Mouse (Mus musculus) lung, postnatal 0 days (tissue): Measurements from ENCODE around the gene Lyrm9.

Experiments used
- CTCF ChIP-seq: IDR thresholded peaks from 2 replicates; pipeline ENCODE4 v1.5.1; 2016; ENCODE audit warnings: antibody characterized with exemption, mild to moderate bottlenecking
- EP300 ChIP-seq: IDR thresholded peaks from 2 replicates; pipeline ENCODE4 v1.6.1; 2016; ENCODE audit warnings: antibody characterized with exemption, mild to moderate bottlenecking, control low read depth

DNA sequence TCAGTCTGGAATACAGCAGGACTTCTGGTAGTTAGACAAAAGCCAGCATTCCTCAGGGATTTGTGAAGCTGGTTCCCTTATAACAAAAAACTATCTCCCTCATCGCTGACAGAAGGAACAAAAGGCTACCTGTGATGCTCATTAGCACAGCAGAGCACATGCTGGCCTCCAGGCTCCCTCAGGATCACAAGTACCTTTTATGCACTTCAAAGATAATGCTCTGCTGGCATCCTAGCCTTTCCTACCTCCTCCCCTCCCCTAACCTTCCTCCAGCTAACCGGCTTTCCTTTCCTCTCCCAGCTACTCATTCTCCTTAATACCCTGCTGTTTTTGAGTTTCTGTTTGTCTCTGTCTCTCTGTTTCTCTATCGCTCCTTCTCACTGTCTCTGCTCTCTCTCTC lies 31.2 kb downstream of the Lyrm9 start:
- no peak for TF ChIP-seq EP300
- TF ChIP-seq CTCF = no peak
